Mouse (Mus musculus) left cerebral cortex, adult 9 months (tissue): ENCODE measurements at regions not wholly inside any gene's neighbourhood (a gene's known extent, or its start where the extent isn't known, plus 50 kb on each side); places are given as distances from the start of the nearest gene placed in this dataset.
"Not testable (repeated sequence)": the region's sequence is repeated elsewhere in the genome, so short reads cannot be mapped to it uniquely, and the experiment has no call there.

Experiments
- DNase-seq, 2 experiments: peaks; one replicate each; pipeline ENCODE4 v3.0.0; 2022; ENCODE audit warnings: low spot score in 2 of 2

DNA sequence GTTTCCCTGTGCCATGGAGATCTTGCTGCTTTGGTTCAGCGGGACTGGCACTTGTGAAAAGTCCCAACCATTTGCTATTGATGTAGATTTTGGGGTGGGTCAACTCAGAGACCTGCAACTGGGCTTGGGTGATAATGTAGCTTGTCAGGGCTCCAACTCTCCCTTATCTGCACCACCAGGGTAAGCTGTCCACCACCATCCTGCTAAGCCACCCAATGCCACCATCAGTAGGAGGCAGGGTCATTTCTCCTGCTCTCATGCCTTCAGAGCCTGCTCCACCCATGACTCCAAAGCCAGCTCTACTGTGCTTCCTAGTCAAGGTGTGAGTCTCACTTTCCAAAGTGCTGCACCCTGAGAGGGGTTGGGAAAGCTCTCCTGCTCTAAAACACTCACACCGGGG lies 776.2 kb downstream of the Diaph2 start:
- DNase-seq = no peak

DNA sequence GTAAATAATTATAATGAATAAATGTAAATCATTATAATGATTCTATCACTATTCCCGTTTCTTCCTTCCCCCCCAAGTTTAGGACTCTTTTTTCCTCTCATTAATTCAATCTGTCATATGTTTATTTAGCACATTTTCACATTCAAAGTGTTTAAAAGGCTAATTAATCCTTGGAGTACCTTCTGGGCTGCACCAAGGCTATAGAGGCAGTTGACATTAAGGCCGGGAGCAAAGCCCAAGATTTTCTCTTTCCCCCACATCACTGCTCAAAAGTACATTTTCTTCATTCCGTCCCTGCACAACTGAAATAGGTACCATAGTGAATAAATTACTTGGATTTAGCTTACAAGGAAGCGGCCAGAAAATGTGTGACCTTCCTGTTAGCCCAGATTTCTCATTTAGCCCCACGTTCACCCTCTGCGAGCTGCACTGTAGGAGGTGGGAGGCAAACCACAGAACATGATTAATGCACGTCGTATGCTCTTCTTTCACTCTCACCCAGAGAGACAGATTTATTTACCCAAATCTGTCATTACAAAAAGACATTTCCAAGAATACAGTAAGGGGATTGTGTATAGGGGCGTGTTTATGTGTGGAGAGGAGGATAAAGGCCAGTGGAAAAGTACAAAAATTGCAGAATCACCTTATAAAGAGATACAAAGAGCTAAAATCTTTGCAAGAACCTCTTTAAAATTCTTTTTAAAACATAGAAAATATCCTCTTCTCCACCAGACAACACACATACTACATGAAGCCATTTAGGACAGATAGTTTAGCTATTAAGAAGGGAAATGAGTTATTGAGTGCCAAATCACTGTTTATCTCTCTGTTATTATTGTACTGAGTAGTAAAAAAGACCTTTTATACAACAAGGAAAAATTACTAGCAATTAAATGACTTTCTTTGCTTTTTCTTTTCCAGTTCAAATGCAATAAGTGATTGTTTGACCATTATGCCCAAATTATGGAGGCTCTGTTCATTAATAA lies 783.9 kb downstream of the Diaph2 start:
- DNase-seq = no peak

DNA sequence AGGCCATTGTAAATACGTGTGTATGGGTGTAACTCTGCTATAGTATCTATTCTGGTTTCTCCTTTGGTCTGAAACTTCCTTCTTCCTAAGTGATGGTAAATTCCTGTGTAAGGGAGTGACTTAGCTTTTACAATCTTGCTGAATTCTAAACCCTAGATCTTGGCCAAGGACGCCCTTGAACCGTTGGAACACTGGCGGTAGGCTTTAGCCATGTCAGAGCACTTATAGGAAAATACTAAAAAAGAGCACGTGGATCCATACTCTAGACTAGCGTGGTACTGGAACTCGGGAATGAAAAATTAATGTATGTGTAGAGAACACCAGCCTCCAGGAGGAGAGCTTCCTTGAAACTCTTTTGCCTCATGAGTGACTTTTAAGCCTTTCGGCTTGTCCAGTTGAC lies 789.2 kb downstream of the Diaph2 start:
- not testable (repeated sequence) for DNase-seq

DNA sequence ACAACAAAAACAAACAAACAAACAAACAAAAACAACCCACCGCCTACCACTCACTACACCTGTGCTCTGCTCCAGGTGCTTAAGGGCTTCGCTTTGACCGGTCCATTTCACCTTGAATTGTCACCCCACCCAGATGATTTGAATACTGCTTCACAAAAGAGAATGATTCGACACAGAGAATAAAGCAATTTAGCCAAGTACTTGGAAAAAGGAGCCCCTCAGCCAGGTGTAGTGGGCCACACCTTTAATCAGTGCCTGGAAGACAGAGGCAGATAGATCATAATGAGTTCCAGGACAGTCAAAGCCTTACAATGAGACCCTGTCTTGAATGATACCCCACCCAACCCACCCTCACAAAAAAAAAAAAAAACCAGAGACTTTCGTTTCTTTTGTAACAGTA lies 798.5 kb downstream of the Diaph2 start:
- no peak for DNase-seq

DNA sequence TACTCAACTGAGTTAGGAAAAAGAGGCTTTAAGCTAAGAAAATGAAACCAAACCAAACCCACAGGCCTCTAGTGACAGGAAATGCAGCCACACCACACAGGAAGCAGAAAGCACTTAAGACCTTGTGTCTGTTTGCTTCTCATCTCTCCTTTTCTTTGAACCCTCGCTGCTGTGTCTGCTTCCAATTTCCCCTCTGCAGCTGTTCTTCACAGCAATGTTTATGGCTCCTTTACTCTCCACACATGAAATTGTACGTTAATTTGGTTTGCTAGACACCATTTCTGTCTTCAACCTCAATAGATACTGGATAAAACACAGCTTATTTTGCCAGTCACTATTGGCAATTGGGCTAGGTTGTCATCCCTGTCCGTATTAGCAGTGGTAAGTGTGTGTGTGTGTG lies 799.7 kb downstream of the Diaph2 start:
- no peak for DNase-seq

DNA sequence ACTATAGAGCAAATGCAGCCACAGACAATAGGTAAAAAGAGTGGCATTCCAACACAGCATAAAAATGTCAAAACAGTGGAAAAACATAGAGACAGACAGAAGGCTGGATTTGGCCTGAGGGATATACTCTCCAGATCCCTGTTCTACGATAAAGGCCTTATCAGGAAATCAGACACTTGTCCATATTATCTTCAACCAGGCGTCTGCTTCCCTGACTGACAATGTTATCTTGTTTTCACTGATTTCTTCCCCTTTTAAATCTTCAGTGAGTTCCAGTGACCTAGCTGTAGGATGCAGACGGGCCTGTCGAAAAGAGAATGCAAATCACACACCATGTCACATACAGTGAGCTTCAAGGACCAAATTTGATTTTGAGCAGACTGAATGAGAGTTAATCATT lies 800.4 kb downstream of the Diaph2 start:
- DNase-seq = no peak

DNA sequence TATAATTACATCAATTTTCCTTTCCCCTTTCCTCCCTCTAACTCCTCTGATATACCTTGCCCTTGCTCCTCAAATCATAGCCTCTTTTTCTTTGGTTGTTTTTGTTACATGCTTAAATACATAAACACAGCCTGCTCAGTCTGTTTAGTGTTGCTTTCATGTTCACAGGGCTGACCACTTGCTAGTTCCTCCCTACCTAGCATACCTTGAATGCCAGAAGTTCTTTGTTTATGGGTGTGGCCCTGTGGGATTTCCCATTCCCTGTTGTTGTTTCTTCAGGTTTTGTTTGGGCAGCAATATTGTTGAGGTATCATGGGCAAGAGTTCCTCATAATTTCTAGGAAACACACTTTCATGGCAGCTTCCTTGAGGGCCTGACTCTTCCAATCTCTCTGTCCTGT lies 807.7 kb downstream of the Diaph2 start:
- no peak for DNase-seq

DNA sequence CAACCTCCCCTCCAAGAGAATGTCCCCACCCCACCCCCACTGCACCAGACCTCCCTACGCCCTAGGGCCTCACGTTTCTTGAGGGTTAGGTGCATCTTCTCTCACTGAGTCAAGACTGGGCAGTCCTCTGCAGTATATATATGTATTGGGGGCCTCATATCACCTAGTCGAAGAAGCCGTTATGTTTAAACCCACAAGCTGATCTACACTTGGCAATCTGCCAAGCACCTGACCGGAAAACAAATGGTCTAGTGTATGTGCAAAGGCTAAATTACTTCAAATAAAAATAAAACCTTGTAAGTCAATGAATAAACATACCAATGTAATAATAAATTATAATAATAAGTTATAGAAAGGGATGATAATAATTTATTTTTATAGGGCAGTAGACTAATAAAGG lies 828.2 kb downstream of the Diaph2 start:
- DNase-seq = no peak

DNA sequence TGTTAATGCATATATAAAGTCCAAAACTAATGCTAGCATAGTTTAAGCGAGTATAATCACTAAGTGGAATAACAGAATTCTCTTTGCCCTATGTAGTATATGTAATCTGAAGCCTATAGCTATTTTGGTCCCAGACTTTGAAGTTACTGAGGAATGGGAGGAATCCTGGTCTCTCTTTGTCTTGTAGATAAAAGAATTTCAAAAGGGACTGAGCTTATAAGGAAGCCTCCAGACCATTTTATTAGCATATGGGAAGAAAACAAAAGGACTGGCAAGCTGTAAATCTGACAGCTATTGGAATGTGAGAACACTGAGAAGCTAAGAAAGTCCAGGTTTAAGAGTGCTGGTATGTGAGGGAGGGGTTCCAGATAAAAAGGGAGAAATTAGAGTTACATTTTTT lies 847.1 kb downstream of the Diaph2 start:
- no peak for DNase-seq

DNA sequence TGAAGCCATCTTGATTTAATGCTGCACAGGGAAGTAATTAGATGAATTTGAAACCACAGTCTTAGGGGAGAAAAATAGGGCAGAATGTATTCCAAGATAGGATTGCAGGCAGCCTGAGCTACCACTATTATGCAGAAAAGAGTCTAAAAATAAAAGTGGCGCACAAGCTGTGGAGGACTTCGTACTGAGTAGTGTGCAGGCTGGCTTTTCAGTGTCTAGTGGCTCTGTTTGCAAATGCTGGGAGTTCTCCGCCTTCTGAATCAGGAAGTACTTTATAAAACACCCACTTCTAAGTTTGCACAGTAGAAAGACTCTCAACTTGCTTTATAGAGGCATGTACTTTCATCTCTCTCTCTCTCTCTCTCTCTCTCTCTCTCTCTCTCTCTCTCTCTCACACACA lies 852.4 kb downstream of the Diaph2 start:
- DNase-seq = peak; percentile 15 to 25

DNA sequence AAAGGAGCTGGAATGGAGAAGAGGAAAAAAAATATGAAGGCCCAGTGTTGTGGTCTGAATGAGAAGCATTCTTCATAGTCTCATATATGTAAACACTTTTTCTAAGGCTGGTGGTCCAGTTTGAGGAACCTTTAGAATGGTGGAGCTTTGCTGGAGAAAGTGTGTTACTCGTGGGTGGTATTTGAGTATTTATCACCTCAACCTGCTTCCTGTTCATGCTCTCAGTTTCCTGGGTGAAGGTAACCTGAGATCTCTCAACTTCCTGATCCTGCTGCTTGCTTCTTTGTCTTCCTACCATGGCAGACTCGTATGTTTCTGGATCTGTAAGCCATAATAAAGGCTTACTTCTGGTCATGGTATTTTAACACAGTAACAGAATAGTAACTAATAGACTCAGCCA lies 889.0 kb downstream of the Diaph2 start:
- no peak for DNase-seq

DNA sequence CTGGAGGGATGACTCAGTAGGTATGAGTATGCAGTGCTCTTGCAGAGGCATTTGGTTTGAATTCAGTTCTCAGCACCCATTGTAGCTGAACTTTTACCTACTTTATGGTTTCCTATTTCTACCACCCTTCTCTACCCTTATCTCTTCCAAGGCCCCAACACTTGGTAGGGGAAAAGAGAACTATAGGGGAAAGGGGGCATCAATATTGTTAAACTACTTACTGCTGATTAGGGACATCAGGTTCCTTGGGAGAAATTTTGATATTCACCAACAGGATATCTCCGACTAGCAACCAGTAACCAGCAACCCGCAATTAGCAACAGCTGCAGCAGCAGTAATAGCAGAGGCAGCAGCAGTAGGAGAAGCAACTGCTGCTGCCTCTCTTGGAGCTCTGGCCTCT lies 906.3 kb downstream of the Diaph2 start:
- no peak for DNase-seq

DNA sequence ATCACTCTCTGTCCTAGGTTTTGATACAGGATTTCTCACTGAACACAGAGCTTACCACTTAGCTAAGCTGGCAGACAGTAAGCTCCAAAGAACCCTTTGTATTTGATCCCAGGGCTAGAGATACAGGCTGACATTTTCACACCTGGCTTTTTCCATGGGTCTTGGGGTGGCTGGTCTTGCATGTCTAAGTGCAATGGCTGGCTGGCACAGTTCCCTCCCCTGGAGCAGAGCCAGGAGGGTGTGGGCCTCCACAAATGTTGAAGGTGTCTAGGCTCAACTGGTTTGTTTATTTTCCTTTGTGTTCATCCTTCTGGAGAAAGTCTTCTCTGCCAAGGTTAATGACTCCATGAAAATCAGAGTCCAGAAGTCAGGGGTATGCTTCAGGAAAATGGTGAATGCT lies 934.8 kb downstream of the Diaph2 start:
- DNase-seq = no peak

DNA sequence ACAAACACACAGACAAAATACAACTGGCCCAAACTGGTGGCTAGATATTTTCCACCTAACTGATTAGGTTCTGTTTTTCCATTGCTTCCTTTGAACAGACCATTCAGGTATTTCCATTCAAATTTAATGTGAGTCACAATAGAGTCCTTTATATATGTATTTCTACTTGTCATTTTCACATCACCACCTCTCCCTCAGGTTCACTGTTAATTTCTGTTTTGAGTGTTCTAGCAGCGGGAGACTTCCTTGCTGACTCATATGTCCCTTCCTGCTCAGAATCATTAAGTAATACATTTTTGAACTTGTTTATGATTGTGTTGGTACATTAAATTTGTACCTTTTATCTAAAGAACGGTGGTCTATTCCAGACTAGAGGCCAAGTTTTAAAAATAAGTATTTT lies 959.4 kb downstream of the Diaph2 start:
- DNase-seq = no peak

DNA sequence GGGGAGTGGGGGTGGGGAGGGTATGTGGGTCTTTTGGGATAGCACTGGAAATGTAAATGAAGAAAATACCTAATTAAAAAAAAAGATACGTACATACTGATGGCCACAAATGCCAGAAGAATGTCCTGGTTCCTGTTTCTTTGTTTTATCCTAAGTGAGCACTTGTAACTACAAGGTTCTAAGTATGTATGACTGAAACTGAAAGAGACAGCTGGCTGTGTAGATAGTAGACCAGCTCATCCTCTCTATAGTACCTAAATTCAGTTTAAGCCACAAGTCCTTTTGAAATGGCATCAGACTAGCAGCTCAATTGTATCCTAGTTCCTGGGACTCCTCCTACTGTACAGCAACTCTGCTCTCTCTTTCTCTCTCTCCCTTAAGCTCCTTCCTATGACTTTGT lies 994.6 kb downstream of the Diaph2 start:
- DNase-seq = not testable (repeated sequence)
